Mouse (Mus musculus): Measurements from ENCODE around the gene Wrap73. TPM values are rescaled to one million over a fixed set of nuclear protein-coding genes. Genes with fewer than 3 reads are reported as not detected.

Wrap73 gene
- 20.8 and 21.2 TPM in 2 replicates for polyA plus RNA-seq (2012; rRNA removed)

GRCm38 (mm10) chr4:154142211-154143040 is at the start of gene Wrap73:
TSS of gene Wrap73 (plus strand) at chr4:154142372.
- H3K4me3 ChIP-seq (ENCODE audit: control insufficient read depth, low read depth, low read length), result peak within 1 kb of the TSS; percentile 94
- H3K27ac ChIP-seq (ENCODE audit: control insufficient read depth, insufficient read depth, low read depth, low read length), result peak within 1 kb of the TSS; percentile 92
- no peaks in the 10 kb centered on the region for H3K27me3 ChIP-seq (ENCODE audit: control insufficient read depth, insufficient read depth, low read length)
- peaks cover 31% of the 10 kb centered on the region for H3K4me1 ChIP-seq (ENCODE audit: control insufficient read depth, insufficient read depth, low read length)
- peak; percentile 57 for TF ChIP-seq POLR2A (IDR thresholded peaks at IDR 0.05; ENCODE audit: control insufficient read depth, low read depth, low read length)
- no peak for TF ChIP-seq CTCF (IDR thresholded peaks at IDR 0.05; ENCODE audit: control insufficient read depth, insufficient read depth, insufficient replicate concordance, low read depth, low read length)
- H3K36me3 ChIP-seq (ENCODE audit: control insufficient read depth, insufficient read depth, low read length), result no peaks in the 10 kb centered on the region

GRCm38 (mm10) chr4:154093210-154093609 is 49.0 kb upstream of the Wrap73 start:
- H3K4me3 ChIP-seq (ENCODE audit: control insufficient read depth, low read depth, low read length), result no peak overlapping the region
- H3K27ac ChIP-seq (ENCODE audit: control insufficient read depth, insufficient read depth, low read depth, low read length), result no peak overlapping the region
- no peaks in the 10 kb centered on the region for H3K27me3 ChIP-seq (ENCODE audit: control insufficient read depth, insufficient read depth, low read length)
- TF ChIP-seq CTCF (IDR thresholded peaks at IDR 0.05; ENCODE audit: control insufficient read depth, insufficient read depth, insufficient replicate concordance, low read depth, low read length), result peak; percentile 69; the same call in 1 of the 2 replicates
- no peak for TF ChIP-seq POLR2A (IDR thresholded peaks at IDR 0.05; ENCODE audit: control insufficient read depth, low read depth, low read length)
- H3K4me1 ChIP-seq (ENCODE audit: control insufficient read depth, insufficient read depth, low read length), result no peaks in the 10 kb centered on the region
- no peaks in the 10 kb centered on the region for H3K36me3 ChIP-seq (ENCODE audit: control insufficient read depth, insufficient read depth, low read length)

GRCm38 (mm10) chr4:154096111-154096510 is 46.1 kb upstream of the Wrap73 start:
- Histone ChIP-seq H3K4me3 (ENCODE audit: control insufficient read depth, low read depth, low read length) (no peak overlapping the region), H3K36me3 (ENCODE audit: control insufficient read depth, insufficient read depth, low read length) (no peaks in the 10 kb centered on the region), H3K27ac (ENCODE audit: control insufficient read depth, insufficient read depth, low read depth, low read length) (no peak overlapping the region), H3K27me3 (ENCODE audit: control insufficient read depth, insufficient read depth, low read length) (no peaks in the 10 kb centered on the region), H3K4me1 (ENCODE audit: control insufficient read depth, insufficient read depth, low read length) (no peaks in the 10 kb centered on the region)
- no peak for TF ChIP-seq CTCF (IDR thresholded peaks at IDR 0.05; ENCODE audit: control insufficient read depth, insufficient read depth, insufficient replicate concordance, low read depth, low read length)
- TF ChIP-seq POLR2A (IDR thresholded peaks at IDR 0.05; ENCODE audit: control insufficient read depth, low read depth, low read length), result no peak

- Histone ChIP-seq H3K27me3 (ENCODE audit: control insufficient read depth, insufficient read depth, low read length) (no peaks in the 10 kb centered on the region), H3K4me3 (ENCODE audit: control insufficient read depth, low read depth, low read length) (no peak overlapping the region), H3K4me1 (ENCODE audit: control insufficient read depth, insufficient read depth, low read length) (no peaks in the 10 kb centered on the region), H3K36me3 (ENCODE audit: control insufficient read depth, insufficient read depth, low read length) (no peaks in the 10 kb centered on the region), H3K27ac (ENCODE audit: control insufficient read depth, insufficient read depth, low read depth, low read length) (no peak overlapping the region)
- no peak for TF ChIP-seq CTCF (IDR thresholded peaks at IDR 0.05; ENCODE audit: control insufficient read depth, insufficient read depth, insufficient replicate concordance, low read depth, low read length)
- no peak for TF ChIP-seq POLR2A (IDR thresholded peaks at IDR 0.05; ENCODE audit: control insufficient read depth, low read depth, low read length)
Measured at GRCm38 (mm10) chr4:154099361-154099760, 42.8 kb upstream of the Wrap73 start.

GRCm38 (mm10) chr4:154103386-154103785 is 38.8 kb upstream of the Wrap73 start:
- H3K4me3 ChIP-seq (ENCODE audit: control insufficient read depth, low read depth, low read length), result no peak overlapping the region
- no peak for TF ChIP-seq CTCF (IDR thresholded peaks at IDR 0.05; ENCODE audit: control insufficient read depth, insufficient read depth, insufficient replicate concordance, low read depth, low read length)
- no peak for TF ChIP-seq POLR2A (IDR thresholded peaks at IDR 0.05; ENCODE audit: control insufficient read depth, low read depth, low read length)
- no peaks in the 10 kb centered on the region for H3K36me3 ChIP-seq (ENCODE audit: control insufficient read depth, insufficient read depth, low read length)
- H3K27me3 ChIP-seq (ENCODE audit: control insufficient read depth, insufficient read depth, low read length), result no peaks in the 10 kb centered on the region
- no peak overlapping the region for H3K27ac ChIP-seq (ENCODE audit: control insufficient read depth, insufficient read depth, low read depth, low read length)
- H3K4me1 ChIP-seq (ENCODE audit: control insufficient read depth, insufficient read depth, low read length), result peaks cover 9% of the 10 kb centered on the region

- TF ChIP-seq CTCF (IDR thresholded peaks at IDR 0.05; ENCODE audit: control insufficient read depth, insufficient read depth, insufficient replicate concordance, low read depth, low read length) (no peak), POLR2A (IDR thresholded peaks at IDR 0.05; ENCODE audit: control insufficient read depth, low read depth, low read length) (no peak)
- Histone ChIP-seq H3K36me3 (ENCODE audit: control insufficient read depth, insufficient read depth, low read length) (no peaks in the 10 kb centered on the region), H3K4me1 (ENCODE audit: control insufficient read depth, insufficient read depth, low read length) (peaks cover 9% of the 10 kb centered on the region), H3K27ac (ENCODE audit: control insufficient read depth, insufficient read depth, low read depth, low read length) (no peak overlapping the region), H3K27me3 (ENCODE audit: control insufficient read depth, insufficient read depth, low read length) (no peaks in the 10 kb centered on the region), H3K4me3 (ENCODE audit: control insufficient read depth, low read depth, low read length) (no peak overlapping the region)
Measured at GRCm38 (mm10) chr4:154103912-154104311, 38.3 kb upstream of the Wrap73 start.

GRCm38 (mm10) chr4:154105381-154106001 is 36.7 kb upstream of the Wrap73 start:
- Histone ChIP-seq H3K27me3 (ENCODE audit: control insufficient read depth, insufficient read depth, low read length) (no peaks in the 10 kb centered on the region), H3K4me1 (ENCODE audit: control insufficient read depth, insufficient read depth, low read length) (peaks cover 9% of the 10 kb centered on the region), H3K36me3 (ENCODE audit: control insufficient read depth, insufficient read depth, low read length) (no peaks in the 10 kb centered on the region), H3K27ac (ENCODE audit: control insufficient read depth, insufficient read depth, low read depth, low read length) (no peak overlapping the region), H3K4me3 (ENCODE audit: control insufficient read depth, low read depth, low read length) (no peak overlapping the region; the same call in 1 of the 2 replicates)
- peak; percentile 98 for TF ChIP-seq CTCF (IDR thresholded peaks at IDR 0.05; ENCODE audit: control insufficient read depth, insufficient read depth, insufficient replicate concordance, low read depth, low read length)
- TF ChIP-seq POLR2A (IDR thresholded peaks at IDR 0.05; ENCODE audit: control insufficient read depth, low read depth, low read length), result no peak

All from testis, adult 2 months (tissue).